Mouse (Mus musculus) E14TG2a.4 (cell line): ENCODE results near the gene Gng12.
"Not testable (repeated sequence)": the region's sequence is repeated elsewhere in the genome, so short reads cannot be mapped to it uniquely, and the experiment has no call there.

Source experiments
- H3K27me3 ChIP-seq: 2 replicates; pipeline ENCODE4 v1.6.1; 2014; ENCODE audit warnings: low read length, control low read depth; ENCODE audit not compliant: insufficient read depth
- H3K36me3 ChIP-seq: 2 replicates; pipeline ENCODE4 v1.6.1; 2014; ENCODE audit warnings: low read length, control low read depth; ENCODE audit not compliant: insufficient read depth
- H3K4me1 ChIP-seq: replicated peaks from 2 replicates; pipeline ENCODE4 v1.6.1; 2014; ENCODE audit warnings: low read depth, low read length, control low read depth
- H3K4me3 ChIP-seq: replicated peaks from 2 replicates; pipeline ENCODE4 v1.5.1; 2014; ENCODE audit warnings: mild to moderate bottlenecking, low read length
- H3K9me3 ChIP-seq: 2 replicates; pipeline ENCODE4 v1.6.1; 2014; ENCODE audit warnings: low read length, control low read depth
- CTCF ChIP-seq: conservative IDR thresholded peaks from 2 replicates; pipeline ENCODE4 v1.5.1; 2014; ENCODE audit warnings: low read length
- NANOG ChIP-seq: IDR thresholded peaks from 2 replicates; pipeline ENCODE4 v1.6.1; 2014; ENCODE audit warnings: borderline replicate concordance, low read length, mixed read lengths
- POU5F1 ChIP-seq: IDR thresholded peaks from 2 replicates; pipeline ENCODE4 v1.6.1; 2014; ENCODE audit warnings: low read length, borderline replicate concordance

Gene Gng12

DNA sequence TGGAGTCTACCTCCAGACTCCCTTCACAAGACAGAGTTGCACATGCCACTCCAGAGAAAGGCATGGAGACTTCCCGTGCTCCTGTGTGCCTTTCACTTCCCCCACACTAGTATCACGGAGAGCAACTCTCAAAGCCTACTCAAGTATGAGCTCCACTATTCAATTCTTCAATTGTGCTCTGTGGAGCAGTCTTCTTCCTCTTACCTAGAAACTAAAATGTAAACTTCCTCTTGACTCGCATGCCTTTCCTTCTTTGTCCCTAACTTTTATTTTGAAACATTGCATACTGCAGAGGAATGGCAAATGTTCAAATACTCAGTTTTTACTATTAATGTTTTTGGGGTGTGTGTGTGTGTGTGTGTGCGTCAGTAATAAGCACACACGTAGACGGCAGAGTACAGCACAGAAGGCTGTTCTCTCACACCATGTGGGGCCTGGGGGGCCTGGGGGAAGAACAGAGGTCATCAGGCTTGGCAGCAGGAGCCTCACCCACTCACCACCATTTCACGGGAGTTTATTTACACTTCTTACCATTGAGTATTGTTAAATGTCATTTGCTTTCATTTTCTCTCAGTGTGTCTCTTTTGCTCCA is 120.4 kb downstream of the Gng12 start:
- no peaks in the 10 kb centered on the region for H3K27me3 ChIP-seq
- no peaks in the 10 kb centered on the region for H3K36me3 ChIP-seq
- TF ChIP-seq CTCF (no peak), NANOG (no peak), POU5F1 (no peak)
- H3K4me1 ChIP-seq: peaks cover 53% of the 10 kb centered on the region
- no peak overlapping the region for H3K4me3 ChIP-seq
- H3K9me3 ChIP-seq: no peaks in the 10 kb centered on the region

DNA sequence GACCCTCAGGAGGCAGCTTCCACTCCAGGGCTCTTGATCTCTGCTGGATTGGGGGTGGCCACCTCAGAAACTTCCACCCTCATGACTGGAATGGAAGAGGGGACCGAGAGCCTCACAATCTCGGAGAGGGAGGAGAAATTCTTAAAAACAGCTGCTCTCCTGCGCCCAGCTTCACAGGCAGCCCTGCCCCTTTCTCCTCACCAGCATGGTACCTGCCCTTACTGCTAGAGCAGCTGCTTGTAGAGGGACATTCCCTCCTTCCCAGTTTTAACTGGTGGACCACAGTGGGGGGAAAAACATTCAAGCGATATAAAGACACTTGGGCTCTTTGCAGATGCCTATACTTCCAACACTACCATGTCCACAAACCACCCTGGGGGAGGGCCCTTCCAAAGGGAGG is 122.2 kb downstream of the Gng12 start:
- TF ChIP-seq NANOG: no peak
- no peak for TF ChIP-seq POU5F1
- no peak for TF ChIP-seq CTCF
- peaks cover 52% of the 10 kb centered on the region for H3K4me1 ChIP-seq
- no peaks in the 10 kb centered on the region for H3K27me3 ChIP-seq
- H3K4me3 ChIP-seq: no peak overlapping the region
- no peaks in the 10 kb centered on the region for H3K36me3 ChIP-seq
- H3K9me3 ChIP-seq: no peaks in the 10 kb centered on the region

GRCm38 (mm10) chr6:67019001-67019400 is 122.8 kb downstream of the Gng12 start:
- peaks cover 48% of the 10 kb centered on the region for H3K4me1 ChIP-seq
- H3K9me3 ChIP-seq: not testable (repeated sequence)

GRCm38 (mm10) chr6:67021308-67021707 is 125.1 kb downstream of the Gng12 start:
- Histone ChIP-seq H3K4me1 (peaks cover 29% of the 10 kb centered on the region), H3K27me3 (no peaks in the 10 kb centered on the region), H3K4me3 (no peak overlapping the region), H3K9me3 (no peaks in the 10 kb centered on the region), H3K36me3 (no peaks in the 10 kb centered on the region)
- TF ChIP-seq POU5F1 (no peak), NANOG (no peak), CTCF (no peak)

More at GRCm38 (mm10) chr6:67019001-67019400, 122.8 kb downstream of the Gng12 start:
- not testable (repeated sequence) for H3K4me3 ChIP-seq, H3K36me3 ChIP-seq, H3K27me3 ChIP-seq

GRCm38 (mm10) chr6:67023729-67024128 is 127.5 kb downstream of the Gng12 start:
- H3K36me3 ChIP-seq: no peaks in the 10 kb centered on the region
- peaks cover 35% of the 10 kb centered on the region for H3K4me1 ChIP-seq
- no peak overlapping the region for H3K4me3 ChIP-seq
- no peak for TF ChIP-seq NANOG
- no peak for TF ChIP-seq CTCF
- no peak for TF ChIP-seq POU5F1
- no peaks in the 10 kb centered on the region for H3K27me3 ChIP-seq
- H3K9me3 ChIP-seq: no peaks in the 10 kb centered on the region

- no peaks in the 10 kb centered on the region for H3K27me3 ChIP-seq
- H3K36me3 ChIP-seq: no peaks in the 10 kb centered on the region
- TF ChIP-seq POU5F1: no peak
- TF ChIP-seq NANOG: no peak
- TF ChIP-seq CTCF: no peak
Observed at GRCm38 (mm10) chr6:67026661-67027060, 130.5 kb downstream of the Gng12 start.

DNA sequence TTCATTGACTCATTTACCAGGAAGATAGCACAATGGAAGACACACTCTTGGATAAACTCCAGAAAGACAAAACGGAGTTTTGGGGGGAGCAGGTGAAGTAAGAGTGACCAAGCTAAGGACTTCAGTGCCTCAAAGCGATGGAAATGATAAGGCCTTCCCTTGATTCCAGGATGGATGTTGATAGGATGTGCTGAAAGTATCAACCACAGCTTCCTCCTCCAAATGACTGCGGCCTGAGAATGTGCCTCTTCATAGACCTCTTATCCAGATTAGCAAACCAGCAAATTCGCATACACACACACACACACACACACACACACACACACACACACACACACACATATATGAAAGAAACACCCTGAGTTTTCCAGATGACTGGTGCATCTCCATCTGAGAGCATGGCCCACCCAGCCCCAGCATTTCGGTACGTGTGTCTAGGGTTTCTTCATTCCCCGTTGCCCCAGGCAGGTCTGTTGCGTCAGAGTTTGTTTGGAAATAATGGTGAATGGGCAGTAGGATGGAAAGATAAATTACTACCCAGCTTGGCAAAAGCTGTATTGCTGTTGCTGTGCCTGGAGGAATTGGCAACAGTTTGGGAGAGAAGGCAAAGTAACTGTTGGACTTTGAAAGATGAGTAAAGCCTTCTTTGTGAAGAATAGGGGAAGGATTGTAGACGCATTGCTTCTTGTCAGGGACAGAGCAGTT is 131.4 kb downstream of the Gng12 start:
- Histone ChIP-seq H3K4me3 (no peak overlapping the region), H3K36me3 (no peaks in the 10 kb centered on the region), H3K4me1 (peaks cover 70% of the 10 kb centered on the region), H3K27me3 (no peaks in the 10 kb centered on the region), H3K9me3 (no peaks in the 10 kb centered on the region)
- no peak for TF ChIP-seq NANOG
- TF ChIP-seq POU5F1: no peak
- TF ChIP-seq CTCF: no peak

More at GRCm38 (mm10) chr6:67026661-67027060, 130.5 kb downstream of the Gng12 start:
- 0 out of 2 replicates have a peak overlapping the region, but pooled peaks have one; percentile 17 for H3K4me3 ChIP-seq
- peaks cover 63% of the 10 kb centered on the region for H3K4me1 ChIP-seq
- no peaks in the 10 kb centered on the region for H3K9me3 ChIP-seq

DNA sequence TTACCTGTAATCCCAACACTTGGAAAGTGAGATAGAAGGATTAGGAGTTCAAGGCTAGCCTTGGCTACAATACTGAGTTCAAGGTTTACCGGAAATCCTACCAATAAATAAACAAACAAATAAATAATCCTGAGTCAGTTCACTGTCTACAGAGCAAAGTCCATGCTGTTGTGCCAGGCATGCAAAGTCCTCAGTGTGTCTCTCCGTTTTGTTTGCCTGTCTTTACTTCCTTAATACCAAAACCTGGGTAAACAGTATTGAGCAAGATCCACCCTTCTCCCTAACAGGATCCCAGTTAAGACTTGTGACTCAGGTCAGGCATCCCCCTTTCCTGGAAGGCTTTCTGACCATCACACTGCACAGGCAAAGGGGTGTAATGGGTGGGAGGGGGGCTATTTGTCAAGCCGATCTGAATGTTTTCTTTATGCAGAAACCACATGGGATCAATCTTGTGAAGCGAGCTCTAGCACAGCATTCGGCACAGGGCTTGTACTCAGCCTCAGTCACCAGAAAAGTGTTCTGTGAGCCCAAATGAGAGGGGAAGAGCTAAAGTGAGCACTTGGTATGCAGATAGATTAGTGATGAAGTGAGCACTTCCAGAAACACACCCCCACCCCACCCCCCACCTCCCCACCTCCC is 133.2 kb downstream of the Gng12 start:
- no peaks in the 10 kb centered on the region for H3K9me3 ChIP-seq
- TF ChIP-seq CTCF (no peak), NANOG (no peak), POU5F1 (no peak)
- H3K4me3 ChIP-seq: 0 out of 2 replicates have a peak overlapping the region, but pooled peaks have one; percentile 27
- H3K27me3 ChIP-seq: no peaks in the 10 kb centered on the region
- H3K4me1 ChIP-seq: peaks cover 74% of the 10 kb centered on the region
- H3K36me3 ChIP-seq: peaks cover 3% of the 10 kb centered on the region

DNA sequence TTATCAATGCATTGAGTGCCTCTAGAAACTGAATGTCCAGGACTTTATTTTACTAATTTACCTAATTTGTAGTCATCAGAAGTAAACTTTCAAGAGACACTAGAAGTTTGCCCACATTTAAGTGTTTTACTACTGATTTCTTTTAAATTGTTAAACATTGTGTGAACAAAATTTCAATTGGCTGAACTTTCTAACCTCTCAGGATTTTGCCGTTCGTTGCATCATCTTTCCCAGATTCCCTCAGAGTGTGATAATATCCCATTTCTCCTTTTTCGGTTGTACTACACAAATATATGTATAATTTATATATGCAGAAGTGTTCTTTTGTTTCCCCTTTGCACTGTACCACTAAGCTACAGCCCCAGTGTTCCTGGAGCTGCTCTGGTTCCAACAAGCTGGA is 133.8 kb downstream of the Gng12 start:
- no peak for TF ChIP-seq NANOG
- no peak for TF ChIP-seq POU5F1
- no peak for TF ChIP-seq CTCF
- H3K9me3 ChIP-seq: no peaks in the 10 kb centered on the region

More for the DNA sequence above, 133.8 kb downstream of the Gng12 start:
- peaks cover 78% of the 10 kb centered on the region for H3K4me1 ChIP-seq
- H3K27me3 ChIP-seq: no peaks in the 10 kb centered on the region
- peak overlapping the region; percentile 53 for H3K4me3 ChIP-seq
- peaks cover 8% of the 10 kb centered on the region for H3K36me3 ChIP-seq
